Mouse (Mus musculus): ENCODE measurements around the gene Csdc2. TPM values are rescaled to one million over a fixed set of nuclear protein-coding genes. Genes with fewer than 3 reads are reported as not detected.

Gene Csdc2
- polyA plus RNA-seq, 1 experiment = 38.3 TPM

GRCm38 (mm10) chr15:81915663-81916062, 20.9 kb upstream of the Csdc2 start:
- Histone ChIP-seq H3K36me3 (ENCODE audit: control insufficient read depth, insufficient read depth) (peaks cover 57% of the 10 kb centered on the region), H3K4me3 (no peak overlapping the region), H3K4me2 (ENCODE audit: low read depth) (no peak overlapping the region), H3K79me2 (ENCODE audit: control insufficient read depth, insufficient read depth) (no peaks in the 10 kb centered on the region), H3K27me3 (ENCODE audit: control insufficient read depth, insufficient read depth, insufficient read length) (no peaks in the 10 kb centered on the region), H3ac (ENCODE audit: control insufficient read depth, insufficient read length) (no peak overlapping the region)
- TF ChIP-seq POLR2AphosphoS2 (IDR thresholded peaks at IDR 0.05; ENCODE audit: insufficient read length, low read depth) (peak; percentile 15), POLR2A (IDR thresholded peaks at IDR 0.05; ENCODE audit: insufficient read length, low read depth) (no peak)

GRCm38 (mm10) chr15:81917201-81917600, 19.4 kb upstream of the Csdc2 start:
- Histone ChIP-seq H3K4me3 (no peak overlapping the region), H3K27me3 (ENCODE audit: control insufficient read depth, insufficient read depth, insufficient read length) (no peaks in the 10 kb centered on the region), H3K4me2 (ENCODE audit: low read depth) (no peak overlapping the region), H3ac (ENCODE audit: control insufficient read depth, insufficient read length) (no peak overlapping the region), H3K79me2 (ENCODE audit: control insufficient read depth, insufficient read depth) (no peaks in the 10 kb centered on the region), H3K36me3 (ENCODE audit: control insufficient read depth, insufficient read depth) (peaks cover 49% of the 10 kb centered on the region)
- TF ChIP-seq CEBPB (IDR thresholded peaks at IDR 0.05; ENCODE audit: insufficient read depth, poor library complexity, severe bottlenecking) (no peak), POLR2AphosphoS2 (IDR thresholded peaks at IDR 0.05; ENCODE audit: insufficient read length, low read depth) (peak; percentile 86), POLR2A (IDR thresholded peaks at IDR 0.05; ENCODE audit: insufficient read length, low read depth) (peak; percentile 29)

- no peak overlapping the region for H3K4me2 ChIP-seq (ENCODE audit: low read depth)
- no peaks in the 10 kb centered on the region for H3K27me3 ChIP-seq (ENCODE audit: control insufficient read depth, insufficient read depth, insufficient read length)
- TF ChIP-seq TCF3 (IDR thresholded peaks at IDR 0.05; ENCODE audit: insufficient read length, low read depth) (no peak), MYOG (IDR thresholded peaks at IDR 0.05; ENCODE audit: control insufficient read depth in 1 of 3, insufficient read depth in 1 of 3, insufficient read length in 2 of 3, low read depth in 2 of 3) (peak; percentile 5 to 63 (median 43)), MYOD1 (IDR thresholded peaks at IDR 0.05; ENCODE audit: control insufficient read depth in 1 of 3, insufficient read length in 2 of 3, low read depth in 2 of 3) (peak in 2 of 3 experiments; percentile 66 to 79), E2F4 (IDR thresholded peaks at IDR 0.05; ENCODE audit: insufficient read depth) (no peak), SRF (IDR thresholded peaks at IDR 0.05; ENCODE audit: control insufficient read depth, insufficient read length, low read depth) (peak; percentile 45), REST (IDR thresholded peaks at IDR 0.05; ENCODE audit: insufficient read depth, insufficient read length) (no peak), POLR2A (IDR thresholded peaks at IDR 0.05; ENCODE audit: insufficient read length, low read depth) (peak; percentile 46), POLR2AphosphoS2 (IDR thresholded peaks at IDR 0.05; ENCODE audit: insufficient read length, low read depth) (peak; percentile 86)
- H3K36me3 ChIP-seq (ENCODE audit: control insufficient read depth, insufficient read depth) = peaks cover 42% of the 10 kb centered on the region
- H3K4me3 ChIP-seq = no peak overlapping the region
- H3ac ChIP-seq (ENCODE audit: control insufficient read depth, insufficient read length) = no peak overlapping the region
- H3K79me2 ChIP-seq (ENCODE audit: control insufficient read depth, insufficient read depth) = no peaks in the 10 kb centered on the region
Measured at GRCm38 (mm10) chr15:81917621-81918463, 18.7 kb upstream of the Csdc2 start.

- peaks cover 12% of the 10 kb centered on the region for H3K79me2 ChIP-seq (ENCODE audit: control insufficient read depth, insufficient read depth)
- no peak overlapping the region for H3K4me3 ChIP-seq
- no peaks in the 10 kb centered on the region for H3K27me3 ChIP-seq (ENCODE audit: control insufficient read depth, insufficient read depth, insufficient read length)
- no peak overlapping the region for H3ac ChIP-seq (ENCODE audit: control insufficient read depth, insufficient read length)
- H3K4me2 ChIP-seq (ENCODE audit: low read depth) = no peak overlapping the region
- peaks cover 30% of the 10 kb centered on the region for H3K36me3 ChIP-seq (ENCODE audit: control insufficient read depth, insufficient read depth)
- TF ChIP-seq TCF12 (IDR thresholded peaks at IDR 0.05; ENCODE audit: insufficient read depth, poor library complexity, severe bottlenecking) = no peak
- no peak for TF ChIP-seq USF1 (IDR thresholded peaks at IDR 0.05; ENCODE audit: low read depth)
- no peak for TF ChIP-seq TCF3 (IDR thresholded peaks at IDR 0.05; ENCODE audit: insufficient read length, low read depth)
- no peak for TF ChIP-seq MAX (IDR thresholded peaks at IDR 0.05; ENCODE audit: low read depth)
- TF ChIP-seq POLR2A (IDR thresholded peaks at IDR 0.05; ENCODE audit: insufficient read length, low read depth) = no peak
- TF ChIP-seq REST (IDR thresholded peaks at IDR 0.05; ENCODE audit: insufficient read depth, insufficient read length) = no peak
- no peak for TF ChIP-seq E2F4 (IDR thresholded peaks at IDR 0.05; ENCODE audit: insufficient read depth)
Measured at GRCm38 (mm10) chr15:81919062-81919461, 17.5 kb upstream of the Csdc2 start.

GRCm38 (mm10) chr15:81920546-81921217, 15.9 kb upstream of the Csdc2 start:
- H3K79me2 ChIP-seq (ENCODE audit: control insufficient read depth, insufficient read depth) = peaks cover 27% of the 10 kb centered on the region
- H3K4me2 ChIP-seq (ENCODE audit: low read depth) = no peak overlapping the region
- no peak overlapping the region for H3ac ChIP-seq (ENCODE audit: control insufficient read depth, insufficient read length)
- TF ChIP-seq E2F4 (IDR thresholded peaks at IDR 0.05; ENCODE audit: insufficient read depth) (no peak), SRF (IDR thresholded peaks at IDR 0.05; ENCODE audit: control insufficient read depth, insufficient read length, low read depth) (no peak), CEBPB (IDR thresholded peaks at IDR 0.05; ENCODE audit: insufficient read depth, poor library complexity, severe bottlenecking) (no peak), POLR2A (IDR thresholded peaks at IDR 0.05; ENCODE audit: insufficient read length, low read depth) (no peak), USF1 (IDR thresholded peaks at IDR 0.05; ENCODE audit: low read depth) (no peak), MAX (IDR thresholded peaks at IDR 0.05; ENCODE audit: low read depth) (no peak), MYOG (IDR thresholded peaks at IDR 0.05; ENCODE audit: control insufficient read depth in 1 of 3, insufficient read depth in 1 of 3, insufficient read length in 2 of 3, low read depth in 2 of 3) (no peak), TCF12 (IDR thresholded peaks at IDR 0.05; ENCODE audit: insufficient read depth, poor library complexity, severe bottlenecking) (no peak)
- no peak overlapping the region for H3K4me3 ChIP-seq
- H3K27me3 ChIP-seq (ENCODE audit: control insufficient read depth, insufficient read depth, insufficient read length) = no peaks in the 10 kb centered on the region
- peaks cover 17% of the 10 kb centered on the region for H3K36me3 ChIP-seq (ENCODE audit: control insufficient read depth, insufficient read depth)
